Mouse (Mus musculus): Measurements from ENCODE around the gene Zbtb7b.

Zbtb7b gene

DNA sequence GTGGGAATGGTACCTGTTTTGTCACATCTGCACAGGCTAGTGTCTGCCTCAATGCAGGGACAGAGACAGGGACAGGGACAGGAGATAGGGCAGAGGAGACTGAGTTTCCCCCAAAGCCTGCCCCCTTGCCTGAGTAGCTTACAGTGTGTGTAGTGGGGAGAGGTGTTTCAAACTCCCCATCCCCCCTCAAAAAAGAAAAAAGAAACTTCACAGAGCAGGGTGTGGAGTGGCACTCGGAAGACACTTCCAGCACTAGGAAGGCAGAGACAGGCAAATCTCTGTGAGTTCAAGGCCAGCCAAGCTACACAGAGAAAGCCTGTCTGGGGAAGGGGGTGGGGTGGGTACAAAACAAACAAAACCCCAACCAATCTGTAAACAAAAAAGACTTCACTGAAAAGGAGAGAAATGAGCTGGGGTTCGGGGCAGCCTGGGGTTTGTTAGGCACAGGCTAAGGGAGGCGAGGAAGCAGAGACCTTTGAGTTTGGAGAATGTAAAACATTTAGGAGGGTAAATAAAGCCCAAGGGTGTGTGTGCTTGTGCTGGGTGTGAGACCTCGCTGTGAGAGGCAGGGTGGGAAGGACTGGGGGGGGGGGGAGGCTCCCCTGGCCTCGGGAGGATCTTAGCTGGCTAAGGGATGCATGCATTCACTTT lies 20.9 kb downstream of the Zbtb7b start:
- intact Hi-C loops (cut with DNase I) = no loop called here

DNA sequence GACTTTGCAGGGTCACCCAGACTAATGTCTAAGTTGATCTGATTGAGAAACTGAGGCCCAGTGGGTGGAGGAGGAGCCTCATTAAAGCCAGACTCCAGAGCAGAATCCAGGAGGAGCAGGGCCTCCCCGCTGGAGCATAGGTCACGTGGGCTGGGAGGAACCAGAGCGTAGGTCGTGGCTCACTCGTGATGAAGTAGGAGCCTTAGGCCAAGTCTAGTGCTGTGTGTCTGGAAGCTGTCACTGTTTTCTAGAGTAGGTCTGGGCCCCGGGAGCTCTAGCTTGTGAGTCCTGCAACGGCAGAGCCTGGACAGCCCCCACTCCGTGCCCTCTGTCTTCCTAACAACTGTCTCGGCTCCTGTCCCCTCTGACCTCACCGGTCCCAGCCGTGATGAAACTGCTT lies 27.2 kb downstream of the Zbtb7b start:
- intact Hi-C loops (cut with DNase I) = no loop called here

DNA sequence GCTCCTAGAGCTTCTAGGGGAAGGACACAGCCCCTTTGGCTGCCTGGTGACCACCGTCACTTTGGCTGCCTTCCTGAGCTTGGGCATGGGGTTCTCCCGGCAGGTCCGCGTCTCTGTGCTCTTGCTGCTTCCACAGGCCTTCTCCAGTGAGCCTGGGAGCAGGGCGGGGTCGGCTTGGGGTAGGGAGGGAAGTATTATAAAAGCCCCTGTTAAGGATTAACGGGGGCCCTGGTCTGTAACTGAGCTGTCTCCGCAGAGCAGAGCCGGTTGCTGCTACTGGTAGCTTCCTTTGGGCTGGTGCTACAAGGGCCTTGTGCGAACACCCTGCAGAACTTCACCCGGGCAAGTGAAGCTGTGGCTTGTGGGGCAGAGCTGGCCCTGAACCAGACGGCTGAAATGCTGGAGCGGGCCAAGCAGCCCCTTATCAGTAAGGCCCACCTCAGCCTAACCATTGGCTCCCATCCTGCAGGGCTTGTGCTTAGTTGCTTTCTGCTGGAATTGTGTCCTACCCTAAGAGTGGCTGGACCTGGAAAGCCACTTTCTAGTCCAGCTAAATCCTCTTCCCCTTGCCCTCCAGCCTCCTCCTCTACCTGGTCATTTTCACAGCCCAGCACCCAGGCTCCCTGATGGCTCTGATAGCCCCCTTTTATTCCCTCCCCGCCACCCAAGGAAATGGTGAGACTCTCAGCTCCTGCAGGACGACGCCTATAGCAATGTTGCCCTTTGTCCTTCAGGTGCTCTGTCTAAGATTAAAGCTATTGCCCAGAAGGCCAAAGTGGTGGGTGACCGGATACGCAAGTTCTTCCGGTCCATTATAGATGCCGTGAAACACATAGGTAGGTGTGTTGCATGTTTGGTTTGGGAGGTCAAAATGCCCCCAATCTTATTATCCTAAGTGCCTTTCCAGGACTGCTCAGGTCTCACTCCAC lies 28.8 kb downstream of the Zbtb7b start:
- intact Hi-C loops (cut with DNase I) = no loop called here

DNA sequence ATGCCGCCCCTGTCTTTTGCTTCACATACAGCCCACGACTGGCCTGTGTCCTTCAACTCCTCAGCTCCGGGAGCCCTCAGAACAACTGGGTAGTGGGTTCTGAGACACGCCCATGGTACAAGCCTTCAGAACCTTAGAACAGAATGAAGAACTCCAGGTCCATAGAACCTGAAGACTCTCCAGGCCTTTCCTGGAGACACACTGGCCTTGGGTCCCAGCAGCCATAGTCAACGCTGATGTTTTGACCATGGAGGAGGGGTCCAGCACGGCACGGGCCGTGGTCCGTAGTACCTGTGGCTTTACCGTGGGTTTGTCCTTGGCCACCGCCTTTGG lies 29.5 kb downstream of the Zbtb7b start, which contains the start of gene Dcst1:
Dcst1 (minus strand) TSS at position 101 of the 333 bp plus-strand sequence.
- intact Hi-C loops (cut with DNase I) = no loop called here

DNA sequence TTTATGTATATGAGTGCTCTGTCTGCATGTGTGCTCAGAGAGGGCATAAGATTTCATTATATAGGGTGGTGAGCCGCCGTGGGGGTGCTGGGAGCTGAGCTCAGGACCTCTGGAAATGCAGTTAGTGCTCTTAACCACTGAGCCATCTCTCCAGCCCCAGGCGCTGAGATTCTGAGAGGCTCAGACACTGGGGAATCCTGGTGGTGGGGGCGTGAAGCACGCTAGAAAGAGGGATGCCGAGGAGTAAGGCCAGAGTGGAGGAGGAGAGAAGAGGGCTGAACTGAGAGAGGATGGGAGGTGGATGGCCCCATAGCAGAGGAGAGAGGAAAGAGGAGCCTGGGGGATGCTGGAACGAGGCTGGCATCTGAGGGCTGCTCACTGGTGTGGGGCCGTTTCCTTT lies 29.9 kb downstream of the Zbtb7b start:
- intact Hi-C loops (cut with DNase I) = no loop called here

DNA sequence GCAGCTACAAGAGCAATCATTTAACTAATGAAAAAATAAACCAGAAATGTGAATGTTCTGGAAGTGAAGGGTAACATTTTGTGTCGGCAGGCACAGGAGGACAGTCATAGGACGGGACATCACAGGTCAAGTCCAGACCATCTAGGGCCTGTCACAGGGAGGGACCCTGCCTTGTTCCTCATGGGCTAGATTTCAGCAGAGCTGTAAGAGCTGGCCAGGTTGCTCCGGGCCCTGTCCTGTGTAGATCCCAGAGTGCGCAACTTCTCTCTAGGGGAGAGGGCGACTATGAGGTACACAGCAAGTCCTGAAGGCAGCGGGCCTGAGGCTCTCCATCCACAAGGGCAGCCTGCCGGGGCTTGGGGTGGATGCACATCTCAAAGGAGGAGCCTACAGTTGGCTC lies 32.9 kb downstream of the Zbtb7b start, which contains the start of gene Dcst2:
Dcst2 (plus strand) TSS at position 301 of the 400 bp plus-strand sequence.
- intact Hi-C loops (cut with DNase I) = no loop called here

DNA sequence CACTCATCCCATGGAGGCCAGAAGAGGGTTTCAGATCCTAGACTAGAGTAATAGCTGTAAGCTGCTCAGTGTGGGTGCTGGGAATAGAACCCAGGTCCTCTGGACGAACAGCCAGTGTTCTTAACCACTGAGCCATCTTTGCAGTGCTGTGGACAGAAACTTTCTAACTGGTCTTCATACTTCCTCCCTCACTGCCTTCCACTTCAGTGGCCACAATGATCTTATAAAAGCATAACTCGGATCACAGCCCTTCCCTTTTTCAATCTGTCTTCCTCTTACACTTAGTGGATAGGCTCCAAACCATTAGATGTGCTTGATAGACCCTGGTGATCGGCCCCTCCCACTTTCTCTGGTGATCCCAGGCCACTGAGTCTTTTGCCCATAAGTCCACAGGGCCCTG lies 34.3 kb downstream of the Zbtb7b start:
- intact Hi-C loops (cut with DNase I) = no loop called here

DNA sequence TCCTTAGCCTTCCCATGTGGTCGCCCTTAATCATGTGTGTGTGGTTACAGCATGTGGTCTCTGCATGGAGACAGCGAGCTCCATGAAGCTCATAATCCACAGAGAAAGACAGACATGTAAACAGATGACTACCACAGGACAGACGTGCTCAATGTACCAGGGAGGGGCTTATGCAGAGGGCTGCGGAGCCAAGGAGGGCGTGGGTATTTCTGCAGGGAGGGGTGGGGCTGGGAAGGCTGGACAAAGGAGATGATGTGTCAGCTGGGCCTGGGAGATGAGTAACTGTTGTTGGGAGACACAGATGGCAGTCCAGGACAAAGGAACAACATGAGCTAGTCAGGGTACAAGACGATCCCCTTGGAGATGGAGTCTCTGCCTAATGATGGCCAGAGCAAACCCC lies 34.9 kb downstream of the Zbtb7b start:
- intact Hi-C loops (cut with DNase I) = no loop called here

DNA sequence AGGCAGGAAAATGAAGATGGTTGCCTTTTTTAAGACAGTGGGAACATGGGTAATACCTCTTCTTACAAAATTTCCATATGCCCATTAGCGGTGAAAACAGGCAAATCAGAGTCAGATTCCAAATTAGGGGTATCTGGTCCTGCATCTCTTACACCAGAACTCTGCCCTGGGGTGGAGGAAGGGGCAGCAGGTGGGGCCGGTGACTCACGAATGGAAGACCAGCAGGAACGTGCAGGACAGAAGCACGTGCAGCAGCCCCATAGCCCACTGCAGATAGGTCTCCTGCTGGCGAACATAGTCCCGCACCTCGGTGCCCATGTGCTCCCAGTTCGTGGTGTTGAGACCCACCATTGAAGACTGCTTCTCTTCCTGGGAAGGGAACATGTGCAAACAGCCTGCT lies 38.5 kb downstream of the Zbtb7b start:
- intact Hi-C loops (cut with DNase I) = no loop called here

DNA sequence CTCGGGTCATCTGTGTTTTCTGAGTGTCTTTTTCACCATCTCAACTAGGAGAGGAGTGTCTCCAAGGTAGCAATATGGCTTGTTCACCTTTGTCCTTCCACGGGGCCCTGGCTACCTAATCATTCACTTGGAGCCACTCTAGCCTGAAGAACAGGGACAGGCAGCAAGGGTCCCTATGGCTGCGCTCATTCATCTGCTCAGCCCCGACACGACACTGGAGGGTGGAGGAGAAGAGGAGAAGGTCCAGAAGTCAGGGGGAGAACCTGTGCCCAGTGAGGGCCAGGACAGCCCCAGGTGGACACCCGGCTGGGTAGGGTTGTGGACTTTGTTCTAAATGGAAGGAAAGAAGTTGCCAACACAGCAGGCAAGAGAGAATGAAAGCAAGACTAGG lies 39.1 kb downstream of the Zbtb7b start:
- intact Hi-C loops (cut with DNase I) = loop anchor here (2.0 kb wide), 1 partner anchor 15 kb away; no protein-coding TSS in a partner anchor

DNA sequence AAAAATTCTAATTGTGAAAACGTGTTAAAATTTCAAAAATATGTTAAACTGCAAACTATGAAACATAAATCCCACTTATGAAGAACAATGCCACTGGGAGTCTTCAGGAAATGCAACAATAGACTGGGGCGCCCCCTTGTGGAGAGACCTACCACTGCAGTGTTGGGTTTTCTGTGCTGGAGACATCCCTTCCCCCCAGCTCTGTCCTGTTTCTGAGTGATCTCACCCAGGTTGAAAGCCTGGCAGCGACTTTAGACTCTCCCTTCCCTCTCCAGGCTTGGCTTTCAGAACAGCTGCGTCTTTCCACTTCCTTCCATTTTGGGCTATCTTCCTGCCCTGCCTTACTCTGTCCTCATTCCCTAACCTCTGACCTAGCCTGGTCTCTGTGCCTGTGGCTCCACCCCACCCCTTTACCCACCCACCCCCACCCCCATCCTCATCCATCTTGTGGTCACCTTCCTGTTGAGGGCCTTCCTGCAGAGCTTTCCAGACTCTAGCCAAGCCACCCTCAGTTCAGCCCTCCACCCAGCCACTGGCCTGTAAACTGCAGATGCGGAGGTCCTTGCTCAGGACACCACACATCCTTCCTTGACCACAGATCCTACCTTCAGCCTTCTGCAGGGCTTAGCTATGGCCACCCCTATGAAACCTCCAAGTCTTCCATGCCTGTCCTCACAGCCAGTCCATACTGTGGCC lies 39.6 kb downstream of the Zbtb7b start:
- intact Hi-C loops (cut with DNase I) = loop anchor here (2.0 to 5.0 kb wide), 2 partner anchors 14 to 38 kb away; no protein-coding TSS in a partner anchor

DNA sequence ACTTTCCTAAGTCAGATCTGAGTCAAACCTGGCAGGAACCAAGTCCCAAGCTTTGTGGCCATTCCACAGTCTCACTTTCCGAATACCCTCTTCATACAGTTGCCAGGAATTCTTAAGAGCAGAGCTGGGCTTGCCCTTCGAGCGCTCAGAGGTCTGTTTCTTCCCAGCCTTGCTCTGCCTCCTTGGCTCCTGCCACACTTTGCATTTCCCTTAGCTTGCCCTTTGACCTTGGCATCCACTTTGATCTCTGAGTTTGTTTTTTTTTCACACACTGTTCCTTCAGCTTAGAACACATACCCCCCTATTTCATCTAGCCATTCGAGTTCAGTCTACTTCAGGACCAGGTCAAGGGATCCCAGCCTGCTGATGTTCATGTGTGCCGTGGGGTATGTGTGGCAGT lies 43.3 kb downstream of the Zbtb7b start:
- intact Hi-C loops (cut with DNase I) = loop anchor here (5.0 kb wide), 1 partner anchor 34 kb away; no protein-coding TSS in a partner anchor

DNA sequence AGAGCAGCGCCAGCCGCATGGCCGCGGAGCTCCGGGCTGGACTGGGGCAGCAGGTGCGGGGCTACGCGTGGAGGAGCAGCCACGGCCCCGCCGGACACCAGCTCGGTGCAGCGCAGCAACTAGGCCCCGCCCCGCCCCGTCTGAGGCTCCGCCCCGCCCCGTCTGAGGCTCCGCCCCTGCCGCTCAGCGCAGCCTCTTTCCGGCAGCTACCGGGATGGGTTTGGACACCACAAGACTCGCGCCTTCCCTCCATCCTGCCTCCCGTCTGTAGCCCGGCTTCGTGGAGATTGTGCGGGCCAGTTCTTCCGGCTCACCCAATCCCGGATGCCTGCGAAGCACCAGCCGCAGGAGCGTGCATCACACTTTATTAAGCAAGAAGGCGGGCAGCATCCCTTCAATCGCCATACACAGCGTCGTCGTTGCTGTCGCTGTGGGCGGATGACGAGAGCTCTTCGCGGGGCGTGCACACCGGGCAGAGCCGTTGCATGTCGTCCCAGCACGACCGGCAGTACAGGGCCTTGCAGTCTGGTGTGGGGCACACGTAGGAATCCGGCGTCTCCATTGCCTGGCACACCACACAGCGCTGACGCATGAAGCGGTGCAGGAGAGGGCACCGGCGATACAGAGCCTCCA lies 44.6 kb downstream of the Zbtb7b start, which contains the start of gene Adam15:
Adam15 (minus strand) TSS at position 128 of the 633 bp plus-strand sequence.
- intact Hi-C loops (cut with DNase I) = loop anchor here (5.0 kb wide), 1 partner anchor 33 kb away; no protein-coding TSS in a partner anchor

DNA sequence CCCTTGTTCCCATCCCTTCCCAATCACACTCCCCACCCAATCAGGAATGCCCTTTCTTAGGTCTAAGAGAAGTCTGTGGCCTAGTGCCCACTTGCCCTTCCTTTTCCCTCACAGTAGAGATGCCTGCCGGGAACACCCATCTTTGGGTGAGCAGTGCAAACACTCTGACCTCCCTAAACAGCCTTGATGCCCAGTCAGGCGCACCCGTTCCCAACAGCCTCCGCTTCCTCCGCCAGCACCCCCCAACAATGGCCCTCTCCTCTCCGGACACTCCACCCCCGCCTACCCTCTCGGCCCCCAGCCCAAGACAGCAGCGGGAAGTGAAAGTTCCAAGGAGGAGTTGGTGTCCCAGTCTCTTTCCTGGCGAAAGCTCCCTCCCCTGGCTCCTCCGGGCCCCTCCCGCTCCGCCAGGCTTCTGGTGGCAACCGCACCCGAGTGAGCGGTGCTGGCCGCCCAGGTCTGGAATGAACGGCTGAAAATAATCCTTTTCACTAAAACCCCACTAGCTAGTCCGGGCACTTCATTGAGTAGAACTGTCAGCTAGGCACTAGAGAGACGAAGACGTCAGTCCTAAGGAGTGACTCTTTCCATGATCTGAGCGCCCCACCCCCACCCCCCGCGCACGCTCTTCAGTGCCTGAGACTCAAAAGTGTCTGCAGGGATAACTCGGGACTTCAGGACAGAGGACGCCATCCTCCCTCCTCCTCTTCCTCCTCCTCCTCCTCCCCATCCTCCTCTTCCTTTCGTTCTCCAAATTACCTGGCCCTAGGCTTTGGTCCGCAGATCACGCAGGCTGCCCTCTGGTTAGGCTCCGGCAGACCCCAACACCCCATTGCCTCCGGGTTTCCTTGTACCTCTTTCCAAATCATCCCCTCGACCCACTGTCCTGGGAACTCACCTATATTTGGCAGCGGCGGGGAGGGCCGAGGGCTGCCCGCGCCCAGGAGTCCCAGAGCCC lies 45.4 kb downstream of the Zbtb7b start:
- intact Hi-C loops (cut with DNase I) = no loop called here

DNA sequence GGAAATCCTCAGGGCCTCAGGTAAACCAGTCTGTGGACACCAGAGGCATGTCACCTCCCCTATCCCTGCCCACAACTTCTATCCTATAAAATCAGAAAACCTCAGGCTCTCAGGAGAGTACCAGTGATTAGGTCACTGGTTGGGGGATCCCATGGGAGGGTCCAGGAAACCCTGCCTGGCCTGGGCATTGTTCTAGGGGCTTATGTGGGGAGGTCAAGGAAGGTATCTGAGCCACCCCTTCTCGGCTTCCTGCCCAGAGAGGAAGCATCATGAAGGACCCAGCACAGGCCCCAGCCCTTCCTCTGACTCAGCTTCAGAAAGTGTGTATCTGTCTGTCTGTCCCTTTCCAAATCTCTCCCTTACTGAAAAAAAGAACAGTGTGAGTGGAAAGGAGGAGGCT lies 46.7 kb downstream of the Zbtb7b start:
- intact Hi-C loops (cut with DNase I) = no loop called here

DNA sequence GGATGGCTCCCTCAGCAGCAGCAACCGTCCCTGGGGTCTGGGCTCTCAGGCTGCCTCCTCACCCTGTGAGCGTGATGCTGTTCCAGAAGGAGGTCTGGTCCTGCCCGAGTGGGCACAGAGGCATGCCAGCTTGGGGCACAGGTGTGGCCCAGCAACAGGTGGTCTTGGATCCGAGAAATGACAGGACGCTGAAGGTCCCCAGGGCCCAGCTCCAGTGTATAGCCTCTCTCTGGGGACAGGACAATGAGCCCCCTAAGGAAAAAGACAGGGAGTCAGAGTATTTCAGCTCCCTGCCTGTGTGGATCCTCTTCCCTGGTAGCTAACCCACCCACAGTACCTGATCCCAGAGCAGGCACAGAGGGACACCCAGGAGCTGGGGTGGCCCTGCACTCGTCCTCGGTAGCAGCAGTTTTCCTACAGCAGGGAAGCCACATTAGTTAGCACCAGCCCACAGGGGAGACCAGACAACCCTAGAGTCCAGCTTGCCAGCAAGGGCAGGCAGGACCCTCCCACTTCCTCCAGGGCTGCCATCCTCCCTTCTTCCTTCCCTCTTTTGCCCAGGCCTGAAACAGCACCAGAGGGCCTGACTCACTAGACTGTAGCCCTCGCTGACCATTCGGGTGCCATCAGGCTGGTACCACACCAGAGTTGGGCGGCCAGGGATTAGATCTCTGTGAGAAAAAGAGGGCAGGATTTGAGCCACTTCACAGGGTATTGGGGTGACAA lies 47.6 kb downstream of the Zbtb7b start:
- intact Hi-C loops (cut with DNase I) = no loop called here

DNA sequence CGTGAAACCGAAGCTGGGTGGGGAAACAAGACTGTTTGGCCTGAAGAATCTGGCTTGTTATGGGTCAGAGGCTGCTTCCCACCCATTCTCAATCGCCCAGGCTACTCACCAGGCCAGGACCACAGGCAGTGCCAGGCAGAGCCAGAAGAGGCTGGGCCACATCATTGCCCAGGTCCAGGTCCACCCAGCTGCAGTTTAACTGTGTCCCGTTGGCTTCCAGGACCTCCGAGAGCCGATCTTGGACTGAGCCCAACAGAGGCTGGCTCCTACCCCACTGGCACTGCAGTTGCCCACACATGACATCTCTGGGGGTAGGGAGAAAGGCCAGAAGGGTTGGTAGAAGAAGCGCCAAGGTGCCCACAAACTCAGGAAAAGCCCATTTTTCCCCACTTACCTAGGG lies 51.3 kb downstream of the Zbtb7b start:
- intact Hi-C loops (cut with DNase I) = loop anchor here (5.0 kb wide), 1 partner anchor 144 kb away; no protein-coding TSS in a partner anchor

DNA sequence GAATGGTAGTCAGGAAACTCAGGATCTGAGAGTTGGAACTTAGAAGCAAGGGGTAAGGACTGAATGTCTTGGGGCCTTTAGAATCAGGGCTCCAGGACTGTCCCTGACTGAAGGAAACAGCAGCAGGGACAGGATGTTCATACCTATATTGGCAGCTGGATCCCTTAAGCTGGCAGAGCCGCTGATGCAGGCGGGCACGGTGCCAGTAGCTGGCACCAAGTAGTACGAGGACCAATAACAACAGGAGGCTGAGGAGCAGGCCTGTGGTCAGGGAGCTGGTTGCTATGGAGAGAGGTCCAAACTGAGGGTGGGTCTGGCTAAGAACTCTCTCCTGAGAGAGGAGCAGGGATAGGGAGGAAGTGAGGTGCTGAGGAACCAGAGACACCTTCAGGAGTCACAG lies 52.8 kb downstream of the Zbtb7b start:
- intact Hi-C loops (cut with DNase I) = loop anchor here (2.0 to 5.0 kb wide), 2 partner anchors 13 to 146 kb away; no protein-coding TSS in a partner anchor

DNA sequence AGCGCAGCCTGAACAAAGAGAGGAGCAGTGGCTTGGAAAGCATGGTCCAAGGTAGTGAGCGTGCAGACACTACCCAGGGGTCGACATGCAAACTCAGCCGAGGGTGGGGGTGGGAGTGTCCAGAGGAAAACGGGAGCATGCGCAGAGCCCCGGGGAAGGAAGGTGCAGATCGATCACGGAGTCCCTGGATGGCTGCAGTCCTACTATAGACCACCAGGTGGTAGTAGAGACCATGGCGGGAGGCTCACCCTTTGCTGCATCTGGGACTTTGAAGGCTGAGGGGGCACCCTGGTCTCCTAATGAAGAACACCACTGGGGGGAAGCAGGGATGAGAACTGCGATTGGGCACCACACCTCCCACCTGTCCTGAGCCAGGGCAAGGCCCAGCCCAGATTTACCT lies 54.1 kb downstream of the Zbtb7b start:
- intact Hi-C loops (cut with DNase I) = loop anchor here (2.0 to 5.0 kb wide), 2 partner anchors 14 to 147 kb away; no protein-coding TSS in a partner anchor

All from adrenal gland (tissue).